Mouse (Mus musculus) brain, adult 2 months (tissue): Measurements from ENCODE around the gene Bmpr1b.

ENCODE experiments used
- DNase-seq: peaks from one replicate; pipeline ENCODE4 v3.0.0; 2011; ENCODE audit warnings: low read depth, low spot score

The Bmpr1b gene

GRCm38 (mm10) chr3:142040345-142040744 lies 128.9 kb downstream of the Bmpr1b start:
- peak; percentile 39 for DNase-seq

DNA sequence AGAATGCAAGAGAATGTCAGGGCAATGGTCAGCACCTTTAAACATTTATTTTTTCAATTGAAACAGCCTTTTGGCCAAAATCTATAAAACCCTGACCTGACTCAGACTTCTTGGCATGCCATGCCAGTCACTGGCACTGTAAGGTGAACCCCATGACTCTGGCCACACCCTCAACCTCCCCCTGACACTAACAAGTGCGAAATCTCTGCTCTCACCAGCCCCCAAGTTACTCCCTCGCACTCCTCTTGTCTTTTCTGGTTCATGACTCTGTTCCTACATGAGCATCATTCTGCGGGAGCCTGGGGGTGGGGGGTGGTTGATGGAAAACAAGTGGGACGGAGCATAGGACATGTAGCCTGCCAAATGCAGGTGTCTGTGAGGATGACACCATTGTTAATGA lies 135.1 kb downstream of the Bmpr1b start:
- DNase-seq, result peak; percentile 4

DNA sequence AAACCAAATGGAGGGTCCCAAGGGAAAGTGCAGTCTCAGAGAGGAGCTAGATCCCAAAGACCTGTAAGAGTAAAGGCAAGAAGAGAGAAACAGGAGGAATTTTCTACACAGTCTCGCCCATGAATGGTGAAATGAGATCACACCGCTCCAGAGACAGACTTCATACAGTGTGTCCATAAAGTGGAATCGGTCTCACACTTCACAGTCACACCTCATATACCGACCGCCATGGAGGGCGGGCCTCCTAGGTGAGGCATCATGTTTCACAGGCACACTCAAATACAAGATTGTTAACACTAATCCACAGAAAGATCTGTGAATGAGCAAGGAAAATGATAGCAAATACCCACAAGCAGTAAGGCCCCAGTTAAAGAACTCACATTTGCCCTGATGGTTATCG lies 149.5 kb downstream of the Bmpr1b start:
- no peak for DNase-seq

DNA sequence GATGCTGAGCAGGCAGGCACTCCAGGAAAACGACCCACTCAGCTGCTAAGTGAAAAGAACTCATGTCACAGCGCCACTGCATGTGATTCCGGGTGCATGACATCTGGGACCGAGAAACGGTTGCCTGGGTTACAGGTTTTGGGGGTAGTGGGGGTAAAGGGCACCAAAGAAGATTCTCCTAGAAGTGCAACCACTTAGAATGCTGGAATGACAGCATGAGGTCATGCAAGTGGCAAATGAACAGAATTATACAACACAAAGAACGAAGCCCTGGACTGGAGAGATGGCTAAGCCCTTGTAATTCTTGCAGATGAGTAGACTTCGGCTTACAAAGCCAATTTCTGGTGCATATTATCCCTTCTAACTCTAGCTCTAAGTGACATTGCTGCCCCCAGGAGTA lies 184.7 kb downstream of the Bmpr1b start:
- no peak for DNase-seq

DNA sequence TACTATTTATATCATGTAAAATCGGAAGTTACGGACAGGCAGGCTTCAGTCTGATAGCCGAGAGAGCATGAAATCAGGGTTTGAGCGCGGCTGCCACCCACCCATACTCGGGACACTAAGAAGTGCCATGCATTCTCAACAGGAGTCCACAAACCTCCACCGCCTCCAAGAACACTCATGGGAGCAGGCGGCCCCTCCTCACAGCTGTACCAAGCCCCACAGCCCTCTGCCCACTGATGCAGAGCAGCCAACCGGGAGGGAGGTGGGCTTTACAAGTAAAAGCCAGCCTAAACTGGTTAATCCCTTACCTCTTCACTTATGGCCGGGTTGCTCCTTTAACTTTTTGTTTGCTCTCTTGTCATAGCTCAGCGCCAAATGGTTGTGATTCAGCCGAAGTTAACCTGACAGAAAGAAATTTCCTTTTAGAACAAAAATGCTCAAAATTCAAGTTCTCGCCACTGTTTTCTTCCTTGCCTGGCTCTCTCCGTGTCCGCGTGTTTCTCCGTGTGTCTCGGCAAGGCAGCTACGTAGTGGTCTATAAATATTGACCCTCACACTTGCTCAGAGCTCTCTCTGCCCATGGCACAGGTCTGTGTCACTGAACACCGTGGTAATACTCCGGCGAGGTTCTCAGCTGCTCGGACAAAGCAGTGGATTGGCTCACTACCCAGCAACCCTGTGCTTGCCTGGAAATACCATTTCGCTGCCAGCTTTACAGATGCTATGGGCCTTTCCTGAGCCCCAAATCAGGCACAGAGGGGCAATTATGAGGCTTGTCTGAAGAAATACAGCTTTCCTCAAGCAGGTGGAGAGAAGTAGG lies 187.4 kb downstream of the Bmpr1b start:
- DNase-seq, result peak; percentile 11

DNA sequence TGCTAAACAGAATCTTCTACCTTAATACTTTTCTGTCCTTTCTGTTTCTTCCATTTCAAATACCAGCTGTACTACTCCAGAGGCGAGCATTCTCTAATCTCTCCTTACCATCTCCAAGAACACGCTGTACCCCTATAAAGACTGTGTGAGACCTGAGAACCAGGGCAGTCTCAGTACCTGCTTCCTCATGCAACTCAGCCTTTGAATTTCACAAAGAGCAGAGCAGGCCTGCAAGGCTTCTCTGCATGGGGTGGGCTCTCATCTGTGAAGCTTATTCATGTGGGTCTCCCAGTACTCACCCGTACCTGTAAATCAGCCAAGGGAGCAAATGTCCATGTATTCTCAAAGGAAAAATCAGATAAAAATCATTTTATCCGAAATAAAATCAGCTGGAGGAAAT lies 203.0 kb downstream of the Bmpr1b start:
- DNase-seq, result peak; percentile 12

- no peak for DNase-seq
Measured at GRCm38 (mm10) chr3:141952931-141953330, 216.3 kb downstream of the Bmpr1b start.

- DNase-seq, result no peak
Measured at GRCm38 (mm10) chr3:141950642-141951041, 218.6 kb downstream of the Bmpr1b start.

DNA sequence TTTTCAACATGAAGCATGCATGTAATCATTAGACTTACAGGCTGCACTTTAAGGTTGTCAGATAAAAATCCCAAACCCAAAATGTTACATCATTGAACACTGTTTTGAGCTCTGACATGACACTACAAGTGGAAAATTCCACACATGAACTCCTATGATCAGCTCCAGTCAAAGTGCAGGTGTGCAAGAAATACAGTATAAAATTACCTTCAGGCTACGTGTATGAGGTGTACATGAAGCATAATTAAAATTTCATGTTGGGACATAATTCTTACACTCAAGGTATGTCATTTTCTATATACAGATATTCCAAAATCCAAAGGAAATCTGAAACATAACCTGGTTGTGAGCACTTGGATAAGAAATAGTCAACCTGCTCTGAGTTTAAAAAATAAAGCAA lies 220.7 kb downstream of the Bmpr1b start:
- DNase-seq, result no peak

GRCm38 (mm10) chr3:141948096-141948495 lies 221.1 kb downstream of the Bmpr1b start:
- DNase-seq, result no peak

- DNase-seq, result no peak
Measured at GRCm38 (mm10) chr3:141946846-141947245, 222.4 kb downstream of the Bmpr1b start.

- DNase-seq, result no peak
Measured at GRCm38 (mm10) chr3:141943317-141943742, 225.9 kb downstream of the Bmpr1b start.

DNA sequence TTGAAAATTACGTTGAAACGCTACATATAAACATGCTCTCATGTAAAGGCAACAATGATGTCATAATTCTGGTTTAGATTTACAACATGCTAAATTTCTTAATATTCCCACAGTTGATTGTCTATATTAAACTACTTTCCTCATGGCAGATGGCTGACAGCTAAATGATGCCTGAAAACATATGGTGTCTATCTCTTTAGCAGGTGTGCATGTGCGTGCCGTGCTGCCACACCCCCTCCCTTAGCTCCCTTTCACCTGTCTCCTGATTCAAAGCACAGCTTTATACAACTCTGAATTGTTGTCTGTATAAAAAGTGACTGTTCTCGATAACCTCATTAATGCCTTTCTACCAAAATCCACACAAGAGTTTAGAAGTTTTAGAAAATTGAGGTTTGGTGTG lies 229.0 kb downstream of the Bmpr1b start:
- no peak for DNase-seq

GRCm38 (mm10) chr3:141936594-141937272 lies 232.5 kb downstream of the Bmpr1b start:
- DNase-seq, result no peak

DNA sequence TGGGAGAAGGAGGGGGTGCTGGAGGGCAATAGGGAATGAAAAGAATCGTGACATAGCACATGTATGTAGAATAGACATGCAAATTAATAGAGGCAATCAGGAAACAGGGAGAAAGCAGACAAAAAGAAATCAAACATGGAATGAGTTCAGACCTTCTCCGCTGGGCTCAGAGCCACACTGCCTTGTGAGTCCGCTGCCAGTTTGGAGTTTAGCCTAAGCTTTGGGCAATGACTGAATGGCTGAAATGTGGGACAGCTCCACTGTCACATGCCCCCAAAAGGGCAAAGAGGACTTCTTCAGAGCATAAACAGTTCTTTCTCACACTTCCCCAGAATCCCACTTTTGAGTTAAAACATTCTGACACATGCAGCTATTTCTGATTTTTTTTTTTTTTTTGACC lies 236.3 kb downstream of the Bmpr1b start:
- peak; percentile 57 for DNase-seq

DNA sequence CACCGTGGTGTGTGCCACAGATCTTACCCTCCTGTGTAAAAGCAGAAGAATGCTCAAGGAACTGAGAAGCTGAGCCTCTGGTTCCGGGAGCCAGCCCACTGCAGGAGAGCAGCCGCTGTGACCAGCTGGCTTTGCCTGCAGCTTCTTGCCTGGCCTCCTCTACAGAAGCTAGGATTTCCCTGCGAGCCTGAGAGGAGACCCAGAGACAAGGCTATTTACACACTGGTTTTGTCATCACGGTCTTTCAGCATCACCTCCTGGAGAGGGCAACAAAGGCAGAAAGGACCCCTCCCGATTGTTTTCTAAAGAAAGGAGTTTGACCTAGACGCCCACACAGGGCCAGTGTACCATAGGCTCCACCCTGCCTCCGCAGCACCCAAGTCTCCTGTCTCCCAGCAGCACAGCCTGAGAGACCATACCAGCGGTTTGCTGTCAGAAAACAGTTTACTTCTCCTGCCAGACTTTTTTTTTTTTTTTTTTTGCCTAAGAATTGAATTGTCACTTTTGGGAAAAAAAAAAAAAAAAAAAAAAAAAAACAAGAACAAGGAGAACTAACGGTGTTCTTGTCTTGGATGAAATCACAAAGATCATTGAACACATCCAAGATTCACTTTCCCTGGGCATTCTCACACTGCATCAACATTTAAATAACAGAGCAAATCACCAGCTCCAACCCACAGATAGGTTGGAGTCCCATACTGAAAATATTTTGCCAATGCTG lies 237.7 kb downstream of the Bmpr1b start:
- DNase-seq, result peak; percentile 32

DNA sequence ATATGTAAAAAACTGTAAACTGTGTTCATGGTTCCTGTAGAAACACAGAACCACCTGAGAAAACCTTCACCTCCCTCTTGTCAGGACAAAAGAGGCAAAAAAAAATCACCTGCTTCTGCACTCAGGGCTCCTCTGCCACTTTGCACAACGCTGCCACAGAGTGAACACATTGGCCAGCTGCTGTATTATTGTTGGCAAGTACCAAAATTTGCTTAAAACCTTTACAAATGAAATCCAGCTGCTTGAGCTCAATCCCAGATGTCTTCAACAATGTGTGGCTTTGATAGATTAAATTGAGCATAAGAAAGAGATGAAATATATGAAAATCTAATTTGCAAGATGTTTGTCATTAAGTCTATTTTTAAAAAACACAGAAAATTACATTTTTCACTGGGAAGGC lies 245.8 kb downstream of the Bmpr1b start:
- no peak for DNase-seq

GRCm38 (mm10) chr3:141921161-141921560 lies 248.1 kb downstream of the Bmpr1b start:
- DNase-seq, result no peak

DNA sequence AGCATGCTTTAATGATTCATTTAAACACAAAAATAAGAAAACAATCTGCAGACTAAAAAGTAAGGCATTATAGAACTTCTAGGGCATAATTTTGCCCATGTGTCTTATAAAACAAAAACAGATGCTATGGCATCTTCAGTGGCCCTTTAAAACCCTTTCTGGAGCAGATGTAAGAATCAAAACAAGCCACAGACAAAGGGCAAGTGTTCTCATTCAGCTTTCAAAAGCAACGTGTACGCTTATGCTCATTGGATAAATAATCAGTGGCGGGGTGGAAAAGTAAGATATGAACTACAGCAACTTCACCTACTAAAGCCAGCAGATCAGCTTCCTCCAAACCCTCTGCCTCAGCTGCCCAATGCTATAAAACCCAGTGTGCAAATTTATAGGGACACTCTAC lies 249.6 kb downstream of the Bmpr1b start:
- no peak for DNase-seq

DNA sequence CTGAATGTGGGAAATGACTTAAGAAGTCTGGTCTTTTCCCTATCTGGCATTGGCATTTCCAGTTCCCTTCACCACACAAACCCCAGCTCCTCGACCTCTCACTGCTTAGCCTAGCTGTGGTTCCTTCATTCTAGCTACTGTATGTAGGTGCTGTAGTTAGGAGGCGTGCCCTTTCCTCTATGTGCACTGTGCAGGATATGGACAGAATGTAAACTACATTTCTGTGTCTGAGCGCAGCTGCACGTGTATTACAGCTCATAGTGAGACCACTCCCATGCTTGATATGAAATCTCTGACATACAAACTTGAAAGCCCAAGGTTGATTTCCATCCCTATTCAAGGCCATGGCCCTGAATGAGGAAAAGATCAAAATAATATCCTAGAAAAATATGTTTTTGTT lies 252.1 kb downstream of the Bmpr1b start:
- DNase-seq, result no peak

DNA sequence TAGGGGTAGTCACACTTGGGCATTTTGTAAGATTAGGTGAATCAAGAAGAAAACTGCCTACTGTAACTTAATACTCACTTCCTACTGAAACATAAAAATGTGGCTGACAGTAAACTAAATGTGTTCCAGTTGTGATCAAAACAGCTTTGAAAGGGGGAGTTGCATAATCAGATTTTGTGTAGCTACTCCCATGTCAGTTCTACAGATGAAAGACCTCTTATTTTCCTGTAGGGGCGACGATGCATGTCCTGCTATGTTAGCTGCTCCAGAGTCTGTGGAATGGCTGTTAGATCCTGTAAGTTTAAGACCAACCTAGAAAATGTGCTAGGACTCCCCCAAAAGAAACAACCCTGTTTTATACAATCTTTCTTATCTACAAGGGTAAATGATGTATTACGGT lies 253.2 kb downstream of the Bmpr1b start:
- no peak for DNase-seq

DNA sequence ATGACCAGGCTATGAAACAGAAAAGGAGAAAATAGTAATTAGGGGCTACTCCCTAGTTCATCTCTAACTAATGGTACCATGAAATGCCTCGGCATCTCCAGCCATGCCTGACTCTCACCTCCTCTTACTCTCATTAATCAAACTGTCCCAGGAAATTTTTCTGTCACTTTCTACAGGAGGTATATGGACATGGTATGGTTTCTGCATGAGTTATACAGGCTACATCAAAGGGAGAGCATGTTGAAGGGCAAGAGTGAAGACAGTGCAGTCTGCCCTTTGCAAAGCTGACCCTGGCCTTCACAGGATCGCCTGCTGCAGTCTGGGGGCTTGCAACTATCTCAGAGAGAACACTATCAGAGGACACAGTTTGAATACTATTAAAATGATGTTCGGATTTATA lies 254.6 kb downstream of the Bmpr1b start:
- DNase-seq, result no peak

DNA sequence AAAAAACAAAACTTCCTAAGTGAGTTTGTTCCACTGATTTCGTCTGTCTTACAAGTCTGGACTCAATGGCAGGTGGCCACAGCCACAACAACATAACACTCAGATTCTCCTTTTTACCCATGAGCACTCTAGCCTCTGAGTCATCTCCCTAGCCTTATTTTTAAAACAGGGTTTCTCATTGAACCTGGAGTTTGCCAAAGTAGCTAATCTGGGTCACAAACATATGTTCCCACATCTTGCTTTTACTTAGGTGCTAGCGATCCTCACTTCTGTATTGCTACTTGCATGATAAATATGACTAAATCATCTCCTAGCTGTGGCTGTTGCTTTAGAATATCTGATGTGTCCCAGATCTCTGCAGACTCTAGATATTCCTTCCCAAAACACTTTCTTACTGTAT lies 260.1 kb downstream of the Bmpr1b start:
- peak; percentile 81 for DNase-seq
